Mouse (Mus musculus) left cerebral cortex, postnatal 36 days (tissue): Measurements from ENCODE around the gene Eml4. TPM values are rescaled to one million over a fixed set of nuclear protein-coding genes. Genes with fewer than 3 reads are reported as not detected.

Source experiments
- DNase-seq, 2 experiments: peaks; one replicate each; pipeline ENCODE4 v3.0.0; 2021 to 2022; ENCODE audit warnings: low spot score in 2 of 2, mixed read lengths in 1 of 2
- intact Hi-C: fragments of 180-260 bp; cut with DNase I; formaldehyde crosslinking; loops from one replicate; pipeline ENCODE4 v1.15.1; 2025
- total RNA-seq, 2 experiments: library from RNA; stranded (reverse); gene quantifications; 2 replicates each; pipeline ENCODE4 v1.2.3; 2021

Gene Eml4
- total RNA-seq, 2 experiments from 2014 or later, result 20.2 to 23.1 TPM

GRCm38 (mm10) chr17:83375848-83376247 lies 25.1 kb downstream of the Eml4 start:
- intact Hi-C loops, result no loop called here
- no peak for DNase-seq

GRCm38 (mm10) chr17:83376801-83377200 lies 26.1 kb downstream of the Eml4 start:
- intact Hi-C loops, result no loop called here

GRCm38 (mm10) chr17:83377755-83378443 lies 27.2 kb downstream of the Eml4 start:
- no peak for DNase-seq
- intact Hi-C loops, result no loop called here

More at GRCm38 (mm10) chr17:83376801-83377200, 26.1 kb downstream of the Eml4 start:
- DNase-seq, result no peak

GRCm38 (mm10) chr17:83378444-83378762 lies 27.7 kb downstream of the Eml4 start:
- intact Hi-C loops, result no loop called here
- no peak for DNase-seq

- intact Hi-C loops, result no loop called here
- no peak for DNase-seq
These were observed 28.6 kb downstream of the Eml4 start for GRCm38 (mm10) chr17:83379366-83379765.

GRCm38 (mm10) chr17:83379791-83380190 lies 29.1 kb downstream of the Eml4 start:
- DNase-seq, result no peak
- intact Hi-C loops, result no loop called here

- intact Hi-C loops, result no loop called here
- no peak for DNase-seq
These were observed 32.0 kb downstream of the Eml4 start for GRCm38 (mm10) chr17:83382752-83383151.

- no peak for DNase-seq
- intact Hi-C loops, result no loop called here
These were observed 34.2 kb downstream of the Eml4 start for GRCm38 (mm10) chr17:83384981-83385380.

GRCm38 (mm10) chr17:83387161-83387560 lies 36.4 kb downstream of the Eml4 start:
- intact Hi-C loops, result no loop called here
- DNase-seq, result no peak

- no peak for DNase-seq
- intact Hi-C loops, result no loop called here
These were observed 43.3 kb downstream of the Eml4 start for GRCm38 (mm10) chr17:83394013-83394412.

GRCm38 (mm10) chr17:83397571-83398100 lies 46.9 kb downstream of the Eml4 start:
- no peak for DNase-seq
- intact Hi-C loops, result no loop called here

GRCm38 (mm10) chr17:83398756-83399155 lies 48.0 kb downstream of the Eml4 start:
- DNase-seq, result no peak
- intact Hi-C loops, result no loop called here

GRCm38 (mm10) chr17:83430607-83431006 lies 79.9 kb downstream of the Eml4 start:
- DNase-seq, result no peak
- intact Hi-C loops, result no loop called here

GRCm38 (mm10) chr17:83443406-83443805 lies 92.7 kb downstream of the Eml4 start:
- intact Hi-C loops, result no loop called here
- no peak for DNase-seq

- intact Hi-C loops, result no loop called here
- no peak for DNase-seq
These were observed 98.9 kb downstream of the Eml4 start for GRCm38 (mm10) chr17:83449583-83449982.

GRCm38 (mm10) chr17:83451367-83451766 lies 100.6 kb downstream of the Eml4 start:
- intact Hi-C loops, result no loop called here
- DNase-seq, result no peak

- intact Hi-C loops, result no loop called here
- no peak for DNase-seq
These were observed 101.1 kb downstream of the Eml4 start for GRCm38 (mm10) chr17:83451796-83452195.

- no peak for DNase-seq
- intact Hi-C loops, result no loop called here
These were observed 101.7 kb downstream of the Eml4 start for GRCm38 (mm10) chr17:83452451-83452850.

GRCm38 (mm10) chr17:83453587-83453986 lies 102.9 kb downstream of the Eml4 start:
- DNase-seq, result no peak
- intact Hi-C loops, result no loop called here

GRCm38 (mm10) chr17:83457271-83457670 lies 106.5 kb downstream of the Eml4 start:
- DNase-seq, result no peak
- intact Hi-C loops, result no loop called here

- intact Hi-C loops, result no loop called here
- no peak for DNase-seq
These were observed 115.2 kb downstream of the Eml4 start for GRCm38 (mm10) chr17:83465969-83466368.
